Mouse (Mus musculus) layer of hippocampus, adult 9-11 months (tissue): ENCODE measurements at regions not wholly inside any gene's neighbourhood (a gene's known extent, or its start where the extent isn't known, plus 50 kb on each side); places are given as distances from the start of the nearest gene placed in this dataset.

Experiments
- DNase-seq: peaks from one replicate; pipeline ENCODE4 v3.0.0; 2022

DNA sequence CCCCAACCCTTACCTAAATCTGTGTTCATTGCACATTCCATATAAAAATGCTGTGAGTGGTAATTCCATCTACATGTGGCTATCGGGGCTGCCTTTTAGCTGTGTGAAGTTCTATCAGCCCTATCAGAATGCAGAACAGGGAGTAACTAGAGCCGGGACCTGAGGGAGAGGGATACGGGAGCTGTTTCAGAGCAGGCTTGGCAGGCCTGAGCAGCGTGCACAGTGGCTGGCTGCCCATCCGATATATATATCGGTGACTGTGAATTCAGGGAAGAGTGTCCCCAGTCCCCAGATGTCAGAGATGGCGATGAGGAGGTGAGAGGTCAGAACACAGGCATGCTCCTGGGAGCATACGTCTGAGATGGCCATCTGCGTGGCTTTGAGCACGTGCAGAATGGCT, 79.0 kb downstream of the Arl4c start:
- no peak for DNase-seq

DNA sequence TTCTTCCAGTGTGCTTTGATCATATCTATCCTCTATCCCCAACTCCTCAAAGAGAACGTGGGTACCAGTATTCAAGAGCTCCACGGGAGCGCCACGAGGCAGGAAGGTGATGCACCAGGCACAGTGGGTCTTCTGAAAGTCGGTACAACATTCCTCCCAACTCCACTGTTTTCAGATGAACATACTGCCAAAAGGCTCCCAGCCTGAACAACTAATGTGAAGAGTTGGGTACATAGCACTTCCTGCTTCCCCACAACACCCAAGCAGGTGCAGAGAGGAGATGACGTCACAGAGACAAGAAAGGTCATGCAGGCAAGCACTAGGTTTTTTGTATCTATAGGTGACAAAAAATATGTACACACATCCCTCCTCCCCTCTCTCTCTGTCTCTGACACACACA, 79.7 kb downstream of the Arl4c start:
- DNase-seq = no peak

DNA sequence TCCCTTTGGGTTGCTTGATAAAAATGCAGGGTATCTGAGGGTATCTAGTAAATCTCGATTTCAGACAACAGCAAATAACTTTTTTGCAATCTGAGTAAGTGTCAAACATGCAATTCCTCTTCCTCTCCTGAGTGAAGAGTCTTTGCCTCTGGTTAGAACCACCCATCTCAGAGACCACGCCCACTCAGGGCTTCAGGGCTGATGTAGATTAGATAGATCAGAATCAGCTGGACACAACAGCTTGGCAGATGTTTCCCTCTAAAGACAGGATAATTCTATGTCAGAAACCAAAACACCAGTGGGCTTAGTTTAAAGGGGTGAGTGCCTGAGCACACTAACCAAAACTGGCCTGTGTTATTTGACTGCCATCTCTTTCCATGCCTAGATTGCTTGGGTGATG, 80.8 kb downstream of the Arl4c start:
- DNase-seq = no peak

DNA sequence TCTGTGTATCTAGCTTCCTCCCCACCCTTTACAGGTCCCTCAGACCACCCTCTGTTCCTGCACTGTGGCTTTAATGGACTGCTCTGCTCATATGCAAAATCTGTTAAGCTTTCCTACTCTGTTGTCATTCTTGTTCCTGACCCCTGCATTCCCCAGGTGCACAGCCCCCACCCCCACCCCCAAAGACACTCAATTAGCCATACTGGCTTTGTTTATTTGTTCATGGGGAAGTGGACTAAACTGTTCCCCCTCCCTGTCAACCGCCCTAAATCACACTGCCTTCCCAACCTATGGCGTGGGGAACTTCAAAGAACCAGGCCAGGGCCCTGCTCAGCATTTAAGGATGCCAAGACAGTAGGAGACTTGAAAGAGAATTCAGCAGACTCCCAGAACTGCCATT, 89.0 kb downstream of the Arl4c start:
- DNase-seq = no peak

DNA sequence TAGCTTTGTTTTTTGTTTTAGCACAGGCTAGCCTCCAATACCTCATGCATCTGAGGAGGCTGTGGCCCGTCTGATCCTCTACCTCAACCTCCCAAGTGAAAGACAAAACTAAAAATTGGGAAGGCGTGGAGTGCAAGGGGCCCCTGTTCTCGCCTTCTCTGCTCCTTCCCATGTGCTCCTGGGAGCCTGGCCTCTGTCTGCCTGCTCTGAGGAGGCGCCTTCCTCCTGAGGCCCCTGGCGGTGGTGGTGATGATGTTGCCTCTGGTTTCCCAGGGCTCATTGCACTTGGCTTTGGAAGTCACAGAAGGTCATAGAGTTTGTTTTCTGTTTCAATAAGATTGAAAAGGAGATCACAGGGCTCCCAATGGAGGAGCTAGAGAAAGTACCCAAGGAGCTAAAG, 90.8 kb downstream of the Arl4c start:
- DNase-seq = no peak

DNA sequence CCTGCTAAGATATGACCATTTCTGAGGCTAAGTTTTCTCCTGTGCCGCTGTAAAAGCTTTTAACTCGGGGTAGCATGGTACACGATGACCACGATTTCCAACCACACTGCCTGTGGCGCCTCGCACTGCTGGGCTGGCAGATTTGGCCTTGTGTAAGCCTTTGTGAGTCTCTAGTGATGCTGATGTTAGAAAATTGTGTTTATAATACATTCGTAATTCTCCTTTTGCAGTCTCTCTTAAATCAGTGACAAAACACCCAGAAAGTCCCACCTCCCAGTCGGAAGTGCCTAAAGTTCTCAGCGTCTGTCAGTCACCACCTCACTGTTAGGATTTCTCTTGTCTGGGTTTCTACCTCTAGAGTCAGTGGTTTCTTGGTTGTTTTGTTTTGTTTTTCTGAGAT, 91.2 kb downstream of the Arl4c start:
- DNase-seq = no peak

DNA sequence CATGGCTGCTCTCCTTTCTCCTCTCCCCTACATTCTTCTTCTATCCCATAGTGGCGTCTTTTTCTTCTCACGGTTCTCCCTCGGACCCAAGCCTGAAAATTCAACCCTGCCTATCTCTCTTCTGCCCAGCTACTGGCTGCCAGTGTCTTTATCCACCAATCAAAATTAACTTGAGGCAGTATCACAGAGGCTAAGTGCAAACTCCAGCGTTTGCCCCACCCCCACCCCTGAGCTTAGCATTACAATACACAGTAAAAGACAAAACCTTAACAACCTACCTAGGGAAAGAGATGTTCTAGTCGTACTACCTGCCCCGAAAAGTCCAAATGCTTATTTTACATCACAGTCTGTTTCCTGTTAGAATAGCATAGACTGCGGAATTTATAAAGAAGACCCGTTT, 93.2 kb downstream of the Arl4c start:
- no peak for DNase-seq

DNA sequence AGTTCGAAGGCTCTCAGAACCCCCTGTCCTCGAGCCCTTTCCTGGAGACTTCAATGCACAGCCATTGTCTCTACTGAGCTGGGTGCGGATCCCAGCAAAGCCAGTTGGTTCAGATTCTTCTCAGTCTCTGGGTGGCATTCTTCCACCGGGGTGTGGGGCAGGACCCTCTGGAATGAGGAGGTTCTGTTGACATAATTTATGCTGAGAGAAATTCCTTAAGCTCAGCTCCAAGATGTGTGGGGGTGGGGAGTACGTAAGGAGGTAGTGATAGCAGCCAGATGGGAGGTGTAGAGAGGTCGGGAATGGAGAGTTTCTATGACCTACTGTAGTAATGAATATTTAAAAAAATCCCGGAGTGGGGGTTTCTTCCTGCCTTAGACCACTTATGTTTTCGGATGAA, 93.8 kb downstream of the Arl4c start:
- DNase-seq = no peak

DNA sequence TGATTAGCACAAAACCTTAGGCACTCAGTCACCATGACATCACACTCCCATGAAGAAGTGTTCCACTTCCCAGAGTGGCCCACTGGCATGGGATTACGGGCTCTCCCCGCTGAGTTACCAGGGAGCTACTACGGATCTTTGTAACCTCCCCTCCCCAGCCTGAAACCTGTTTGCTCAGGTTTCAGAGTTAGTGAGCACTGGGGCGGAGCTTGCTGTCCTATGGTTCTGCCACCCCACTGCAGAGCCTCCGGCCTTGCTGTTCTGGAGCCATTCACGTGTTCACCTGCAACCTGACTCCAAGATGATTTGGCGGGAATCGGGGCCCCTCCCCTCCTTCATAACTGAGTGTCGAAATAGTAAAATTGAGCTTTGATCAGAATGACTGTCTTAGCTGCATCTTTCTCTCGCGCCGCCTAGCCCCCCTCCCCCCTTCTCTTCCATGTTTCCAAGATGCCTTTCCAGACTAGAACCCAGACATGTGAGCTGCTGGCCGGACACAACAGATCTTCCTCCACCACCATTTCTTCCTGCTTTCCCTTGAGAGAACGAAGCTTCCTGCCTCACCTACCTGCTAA, 95.8 kb upstream of the Glrp1 start:
- no peak for DNase-seq

- DNase-seq = no peak
These were observed 92.4 kb upstream of the Glrp1 start for GRCm38 (mm10) chr1:88602241-88602640.

GRCm38 (mm10) chr1:88601801-88602200, 91.9 kb upstream of the Glrp1 start:
- no peak for DNase-seq

- DNase-seq = no peak
These were observed 90.3 kb upstream of the Glrp1 start for GRCm38 (mm10) chr1:88600145-88600544.

DNA sequence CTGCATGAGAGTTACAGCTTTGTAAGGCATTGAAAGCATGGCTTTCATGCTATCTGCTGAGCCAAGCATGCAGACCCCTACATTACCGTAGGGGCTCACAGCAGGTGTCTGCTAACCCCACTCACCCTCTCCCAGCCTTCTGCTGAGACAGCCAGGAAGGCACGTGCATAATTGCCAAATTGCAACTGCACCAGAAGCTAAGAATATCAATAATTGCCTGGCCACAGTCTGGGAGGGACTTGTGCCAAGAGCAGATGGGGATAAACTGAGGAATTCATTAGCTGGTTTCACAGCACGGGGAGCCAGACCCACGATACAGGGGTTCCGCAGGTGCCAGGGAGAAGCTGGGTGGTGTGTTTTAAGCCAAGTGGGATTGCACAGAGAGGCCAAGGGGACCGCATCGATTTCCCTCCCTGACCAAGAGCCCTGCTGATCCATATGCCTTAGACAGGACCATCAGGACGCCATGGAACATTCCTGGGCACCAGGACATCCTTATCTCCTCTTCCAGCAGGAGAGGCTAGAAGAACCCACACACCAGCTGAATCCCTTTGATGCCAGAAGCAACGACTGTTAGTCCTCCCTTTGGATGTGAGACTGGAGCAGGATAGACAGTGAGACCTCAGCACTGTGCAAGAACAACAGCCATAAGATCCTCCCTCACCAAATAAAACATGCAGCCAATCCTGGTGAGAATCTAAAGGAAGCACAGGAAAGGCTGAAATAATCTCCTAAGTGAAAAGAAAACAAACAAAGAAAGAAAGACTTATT, 84.8 kb upstream of the Glrp1 start:
- peak; percentile 45 for DNase-seq

- no peak for DNase-seq
These were observed 82.2 kb upstream of the Glrp1 start for GRCm38 (mm10) chr1:88592036-88592435.

DNA sequence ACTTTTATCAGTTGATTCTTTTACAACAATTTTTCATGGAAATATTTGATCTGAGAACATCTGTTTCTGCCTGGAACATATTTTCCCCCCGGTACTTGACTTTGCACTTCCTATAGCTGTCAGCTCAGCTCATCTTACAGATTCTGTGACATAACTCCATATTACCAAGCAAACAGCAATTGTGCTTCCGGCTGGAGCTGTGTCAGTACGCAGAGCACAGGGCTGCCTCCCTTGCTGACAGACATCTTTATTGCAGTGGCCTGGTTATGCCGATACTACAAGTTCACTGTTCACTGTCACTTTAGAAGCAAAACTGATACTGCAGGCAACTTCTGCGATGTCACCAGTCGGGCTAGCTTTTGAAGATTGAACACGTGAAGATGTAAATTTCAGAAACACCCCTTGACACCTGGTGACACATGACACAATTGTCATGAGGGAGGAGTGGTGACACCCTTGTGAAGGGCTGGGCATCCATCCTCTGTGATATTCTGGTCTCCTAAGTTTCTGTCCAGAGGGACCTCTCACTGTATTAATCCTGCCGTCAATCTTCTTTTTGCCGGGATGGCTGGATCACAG, 81.0 kb upstream of the Glrp1 start:
- DNase-seq = no peak

DNA sequence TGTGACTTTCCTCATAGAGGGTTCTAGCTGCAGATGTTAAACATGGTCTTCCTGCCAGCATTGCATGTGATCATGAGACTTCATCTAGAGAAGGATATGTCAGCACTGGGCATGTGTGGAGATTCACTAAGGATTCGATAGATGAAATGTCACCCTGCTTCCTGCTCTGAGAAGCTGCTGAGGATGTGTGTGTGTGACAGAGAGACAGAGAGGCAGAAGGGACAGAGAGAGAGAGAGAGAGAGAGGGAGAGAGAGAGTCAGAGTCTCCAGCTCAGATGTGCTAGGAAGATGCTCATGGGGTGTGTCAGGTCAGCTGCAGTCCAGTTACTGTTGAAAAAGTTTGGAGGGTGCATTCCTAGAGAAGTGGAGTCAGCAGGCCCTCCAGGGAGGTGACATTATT, 78.9 kb upstream of the Glrp1 start:
- no peak for DNase-seq

- peak; percentile 88 for DNase-seq
These were observed 77.3 kb upstream of the Glrp1 start for GRCm38 (mm10) chr1:88586823-88587820.

DNA sequence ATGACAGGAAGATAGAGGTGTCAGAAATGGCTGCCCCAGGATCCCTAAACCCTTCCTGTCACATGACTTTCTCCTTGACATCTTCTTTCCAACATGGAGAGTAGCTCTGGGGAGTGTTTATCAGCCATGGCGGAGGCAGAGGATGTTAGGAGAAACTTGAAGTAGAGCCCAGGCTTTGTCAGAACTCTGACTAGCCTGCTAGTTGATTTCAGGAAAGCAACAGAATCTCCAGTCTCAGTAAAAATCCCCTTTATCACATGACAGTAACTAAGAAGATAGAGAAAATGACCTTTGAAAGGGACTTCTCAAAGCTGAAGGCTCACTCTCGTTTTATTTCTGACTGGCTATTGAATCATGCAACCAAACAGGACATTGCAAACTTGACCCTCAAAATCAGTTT, 76.3 kb upstream of the Glrp1 start:
- no peak for DNase-seq

- no peak for DNase-seq
These were observed 74.7 kb upstream of the Glrp1 start for GRCm38 (mm10) chr1:88584515-88585033.

- no peak for DNase-seq
These were observed 68.4 kb upstream of the Glrp1 start for GRCm38 (mm10) chr1:88578231-88578620.

DNA sequence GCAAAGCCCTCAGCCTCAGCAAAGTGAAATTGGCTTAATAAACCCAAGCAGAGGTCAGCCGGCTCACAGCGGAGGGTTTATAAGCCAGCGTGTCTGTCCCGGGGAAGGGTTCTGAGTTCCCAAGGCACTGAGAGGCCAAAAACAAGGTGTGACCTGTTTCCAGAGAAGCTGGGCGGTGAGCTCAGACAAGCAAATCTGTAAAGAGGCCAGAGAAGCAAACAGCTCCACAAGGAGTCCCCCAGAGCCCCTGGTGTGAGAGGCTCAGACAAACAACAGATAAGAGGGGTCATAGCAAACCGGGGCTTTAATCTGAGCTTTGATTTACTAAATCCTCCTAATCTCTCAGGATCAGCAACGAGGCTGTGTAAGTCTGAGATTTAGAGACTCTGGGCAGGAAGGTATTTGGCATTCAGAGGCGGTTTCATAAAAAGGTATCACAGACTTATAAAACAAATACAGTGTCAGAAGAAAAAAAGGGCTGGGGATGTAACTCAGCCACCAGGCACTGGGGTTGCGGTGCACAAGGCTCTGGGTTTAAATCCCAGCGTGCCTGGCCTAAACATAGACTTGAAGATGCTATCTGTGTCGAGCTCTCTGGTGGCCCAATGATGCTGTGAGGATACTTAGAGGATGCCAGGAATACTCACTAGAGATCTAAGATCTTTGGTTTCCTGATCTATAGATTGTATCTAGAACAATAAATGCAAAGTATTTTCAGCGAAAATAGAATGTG, 67.8 kb upstream of the Glrp1 start:
- DNase-seq = no peak

DNA sequence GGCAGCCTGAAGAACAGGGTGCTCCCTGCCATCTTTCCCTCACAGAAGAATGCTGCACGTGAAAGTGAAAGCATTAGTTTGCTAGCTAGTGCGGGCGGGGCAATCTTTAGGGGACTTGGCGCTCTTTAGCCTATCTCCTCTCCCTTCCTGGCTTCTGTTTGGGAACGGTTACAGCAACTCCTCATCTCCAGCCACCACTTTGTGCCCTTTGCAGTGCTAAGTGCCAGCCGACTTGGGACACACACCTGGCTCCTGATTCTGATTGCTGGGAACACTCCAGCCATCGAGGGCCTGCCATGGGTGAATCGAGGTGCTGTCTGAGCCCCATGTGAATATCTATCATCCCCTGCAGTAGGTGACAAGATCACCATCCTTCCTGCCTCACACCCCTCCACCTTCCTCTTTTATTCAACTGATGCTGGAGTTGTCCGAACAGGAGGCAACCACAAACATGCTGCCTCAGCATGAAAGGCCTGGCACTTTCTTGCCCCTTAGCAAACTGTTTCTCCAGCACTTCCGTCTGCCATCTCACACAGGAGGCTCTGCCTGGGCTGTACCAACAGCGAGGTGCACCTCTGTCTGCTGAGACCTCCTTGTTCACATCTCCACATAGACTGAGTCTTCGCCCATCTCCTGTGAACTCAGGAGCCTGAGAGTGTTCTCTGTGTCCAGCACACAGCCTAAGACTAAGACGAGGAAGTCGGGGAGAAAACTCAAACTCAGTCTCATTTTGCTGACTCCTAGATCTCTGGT, 66.2 kb upstream of the Glrp1 start:
- peak; percentile 54 for DNase-seq
